Mouse (Mus musculus): ENCODE data around the gene Zfp710. TPM values are rescaled to one million over a fixed set of nuclear protein-coding genes. Genes with fewer than 3 reads are reported as not detected.
"Not testable (repeated sequence)": the region's sequence is repeated elsewhere in the genome, so short reads cannot be mapped to it uniquely, and the experiment has no call there.

Gene Zfp710
- polyA plus RNA-seq, 1 experiment from 2014 or later: 5.9 TPM

DNA sequence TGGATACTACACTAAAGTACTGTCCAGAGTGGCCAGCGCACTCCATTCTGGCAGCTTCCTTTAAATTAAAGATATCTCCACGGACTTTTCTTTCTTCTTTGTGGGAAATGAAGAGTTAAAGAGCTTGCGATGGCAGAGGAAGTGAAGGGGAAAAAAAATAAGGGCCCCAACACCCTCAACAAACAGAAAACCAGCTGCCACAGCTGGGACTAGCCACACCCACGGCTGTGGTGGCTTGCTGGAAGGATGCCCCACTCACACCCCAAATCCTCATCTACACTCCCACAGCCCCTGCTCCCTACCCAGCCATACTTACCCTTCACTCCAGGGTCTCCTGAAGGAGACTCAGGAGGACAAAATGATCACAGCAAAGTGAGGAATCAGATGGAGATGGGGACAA lies 98.5 kb downstream of the Zfp710 start:
- Histone ChIP-seq H3K27me3 (ENCODE audit: insufficient read depth, low read length) (no peaks in the 10 kb centered on the region), H3K9ac (replicated peaks) (no peak overlapping the region), H3K9me3 (ENCODE audit: low read length) (no peaks in the 10 kb centered on the region), H3K4me1 (ENCODE audit: insufficient read depth) (peaks cover 25% of the 10 kb centered on the region), H3K4me2 (ENCODE audit: low read depth, low read length) (no peak overlapping the region), H3K36me3 (replicated peaks; ENCODE audit: insufficient read depth, low read length) (no peaks in the 10 kb centered on the region), H3K27ac (ENCODE audit: low read depth) (no peak overlapping the region), H3K4me3 (ENCODE audit: low read depth, low read length) (no peak overlapping the region)
- WGBS (ENCODE audit: insufficient replicate concordance): 25% methylated on average over 4 of the region's 4 CpGs
- DNase-seq (no peak), ATAC-seq (no peak)
- TF ChIP-seq EP300 (IDR thresholded peaks at IDR 0.05; ENCODE audit: low read depth): no peak
- no peak for TF ChIP-seq CTCF (IDR thresholded peaks at IDR 0.05; ENCODE audit: low read depth)

DNA sequence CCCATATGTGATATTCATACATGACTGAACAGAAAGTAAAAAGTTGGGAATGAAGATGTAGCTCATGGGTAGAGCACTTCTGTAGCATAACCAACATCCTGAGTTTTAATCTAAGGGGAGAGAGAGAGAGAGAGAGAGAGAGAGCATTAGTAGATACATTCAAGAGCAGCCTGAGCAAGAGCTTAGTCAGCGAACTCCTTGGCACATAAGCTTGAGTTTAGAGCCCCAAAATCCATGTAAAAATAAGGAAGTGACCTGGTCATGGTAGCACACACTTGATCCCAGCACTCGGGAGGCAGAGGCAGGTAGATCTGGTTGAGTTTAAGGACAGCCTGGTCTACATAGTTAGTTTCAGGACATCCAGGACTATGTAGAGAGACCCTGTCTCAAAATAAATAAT lies 99.1 kb downstream of the Zfp710 start:
- TF ChIP-seq EP300 (IDR thresholded peaks at IDR 0.05; ENCODE audit: low read depth): no peak
- TF ChIP-seq CTCF (IDR thresholded peaks at IDR 0.05; ENCODE audit: low read depth): no peak
- no peak for DNase-seq
- whole genome bisulfite sequencing (ENCODE audit: insufficient replicate concordance): 52% methylated on average over 2 of the region's 2 CpGs

DNA sequence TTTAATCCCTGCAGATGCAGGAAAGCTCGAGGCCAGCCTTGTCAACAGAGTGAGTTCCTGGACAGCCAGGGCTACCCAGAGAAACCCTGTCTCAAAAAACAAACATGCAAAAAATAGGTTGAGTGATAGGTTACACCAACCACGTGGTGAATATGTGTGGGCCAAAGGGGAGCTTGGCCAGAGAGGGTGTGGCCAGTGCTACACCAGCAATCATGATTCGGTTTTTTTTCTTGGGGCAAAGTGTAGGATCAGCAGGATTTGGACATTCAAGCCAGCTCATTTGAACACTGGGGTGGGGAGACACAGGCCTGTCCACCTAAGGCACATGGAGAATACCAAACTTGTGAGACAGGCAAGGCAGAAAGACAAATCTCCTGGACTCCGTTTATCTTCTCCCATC lies 104.7 kb downstream of the Zfp710 start:
- DNase-seq (no peak), ATAC-seq (peak; percentile 75)
- no peaks in the 10 kb centered on the region for H3K36me3 ChIP-seq (replicated peaks; ENCODE audit: insufficient read depth, low read length)
- TF ChIP-seq EP300 (IDR thresholded peaks at IDR 0.05; ENCODE audit: low read depth): peak; percentile 47; the same call in 1 of the 2 replicates
- no peak for TF ChIP-seq CTCF (IDR thresholded peaks at IDR 0.05; ENCODE audit: low read depth)
- no peak overlapping the region for H3K9ac ChIP-seq (replicated peaks)
- no peaks in the 10 kb centered on the region for H3K27me3 ChIP-seq (ENCODE audit: insufficient read depth, low read length)
- H3K4me3 ChIP-seq (ENCODE audit: low read depth, low read length): no peak overlapping the region
- 46% methylated on average over 4 of the region's 4 CpGs for WGBS (ENCODE audit: insufficient replicate concordance)
- H3K9me3 ChIP-seq (ENCODE audit: low read length): no peaks in the 10 kb centered on the region
- H3K4me2 ChIP-seq (ENCODE audit: low read depth, low read length): no peak overlapping the region
- H3K4me1 ChIP-seq (ENCODE audit: insufficient read depth): peaks cover 15% of the 10 kb centered on the region
- peak overlapping the region; percentile 90 for H3K27ac ChIP-seq (ENCODE audit: low read depth)

More for the DNA sequence above, 99.1 kb downstream of the Zfp710 start:
- no peak overlapping the region for H3K27ac ChIP-seq (ENCODE audit: low read depth)
- no peak overlapping the region for H3K4me3 ChIP-seq (ENCODE audit: low read depth, low read length)
- H3K4me2 ChIP-seq (ENCODE audit: low read depth, low read length): no peak overlapping the region
- no peak overlapping the region for H3K9ac ChIP-seq (replicated peaks)
- peaks cover 24% of the 10 kb centered on the region for H3K4me1 ChIP-seq (ENCODE audit: insufficient read depth)
- H3K27me3 ChIP-seq (ENCODE audit: insufficient read depth, low read length): no peaks in the 10 kb centered on the region
- H3K36me3 ChIP-seq (replicated peaks; ENCODE audit: insufficient read depth, low read length): no peaks in the 10 kb centered on the region
- ATAC-seq: no peak
- H3K9me3 ChIP-seq (ENCODE audit: low read length): no peaks in the 10 kb centered on the region

DNA sequence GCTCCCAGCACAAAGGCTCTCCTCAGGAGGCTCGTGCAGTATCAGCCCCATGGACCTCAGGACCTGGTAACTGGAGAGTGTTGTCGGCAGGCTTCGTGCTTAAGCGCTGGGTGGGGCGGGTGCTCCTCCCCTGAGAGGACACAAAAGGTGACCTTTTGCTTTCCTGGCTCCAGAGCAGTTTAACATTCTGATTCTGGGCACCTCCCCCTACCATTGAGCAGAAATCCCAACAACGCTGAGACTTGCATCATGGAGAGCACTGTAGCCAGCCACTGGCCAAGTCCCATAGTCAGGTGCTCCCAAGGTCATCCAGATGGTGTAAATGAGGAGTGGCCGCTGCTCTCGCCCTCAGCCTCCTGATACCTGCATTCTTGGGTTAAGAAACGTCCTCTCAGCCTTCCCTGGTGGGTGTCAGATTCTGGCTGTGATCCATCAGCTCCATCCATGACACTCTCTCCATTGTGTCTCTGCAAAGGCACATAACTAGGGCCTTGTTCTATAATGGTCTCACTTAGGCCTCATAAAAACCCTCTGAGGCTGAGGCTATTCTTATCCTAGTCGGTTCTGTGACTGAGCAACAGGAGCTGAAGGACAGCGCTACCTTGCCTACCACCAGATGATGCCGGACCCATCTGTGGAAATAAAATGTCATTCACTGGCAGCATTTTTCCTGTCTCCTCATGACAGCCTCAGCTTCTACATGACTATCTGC lies 105.9 kb downstream of the Zfp710 start:
- Histone ChIP-seq H3K27ac (ENCODE audit: low read depth) (peak overlapping the region; percentile 90), H3K4me1 (ENCODE audit: insufficient read depth) (peaks cover 24% of the 10 kb centered on the region), H3K36me3 (replicated peaks; ENCODE audit: insufficient read depth, low read length) (no peaks in the 10 kb centered on the region), H3K27me3 (ENCODE audit: insufficient read depth, low read length) (no peaks in the 10 kb centered on the region), H3K9me3 (ENCODE audit: low read length) (no peaks in the 10 kb centered on the region), H3K9ac (replicated peaks) (no peak overlapping the region), H3K4me3 (ENCODE audit: low read depth, low read length) (no peak overlapping the region), H3K4me2 (ENCODE audit: low read depth, low read length) (no peak overlapping the region)
- WGBS (ENCODE audit: insufficient replicate concordance): 65% methylated on average over 12 of the region's 12 CpGs
- DNase-seq: peak; percentile 63
- peak; percentile 85 for ATAC-seq
- no peak for TF ChIP-seq CTCF (IDR thresholded peaks at IDR 0.05; ENCODE audit: low read depth)
- TF ChIP-seq EP300 (IDR thresholded peaks at IDR 0.05; ENCODE audit: low read depth): no peak

DNA sequence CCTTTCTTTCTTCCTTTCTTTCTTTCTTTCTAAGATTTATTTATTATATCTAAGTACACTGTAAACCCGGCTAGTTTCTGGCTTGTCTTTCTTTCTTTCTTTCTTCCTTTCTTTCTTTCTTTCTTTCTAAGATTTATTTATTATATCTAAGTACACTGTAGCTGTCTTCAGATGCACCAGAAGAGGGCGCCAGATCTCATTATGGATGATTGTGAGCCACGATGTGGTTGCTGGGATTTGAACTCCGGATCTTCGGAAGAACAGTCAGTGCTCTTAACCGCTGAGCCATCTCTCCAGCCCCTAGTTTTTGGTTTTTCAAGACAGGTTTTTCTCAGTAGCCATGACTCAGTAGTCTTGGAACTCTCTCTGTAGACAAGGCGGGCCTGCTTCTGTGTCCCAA lies 106.7 kb downstream of the Zfp710 start:
- WGBS (ENCODE audit: insufficient replicate concordance): 60% methylated on average over 7 of the region's 7 CpGs
- TF ChIP-seq CTCF (IDR thresholded peaks at IDR 0.05; ENCODE audit: low read depth): peak; percentile 59
- not testable (repeated sequence) for ATAC-seq

DNA sequence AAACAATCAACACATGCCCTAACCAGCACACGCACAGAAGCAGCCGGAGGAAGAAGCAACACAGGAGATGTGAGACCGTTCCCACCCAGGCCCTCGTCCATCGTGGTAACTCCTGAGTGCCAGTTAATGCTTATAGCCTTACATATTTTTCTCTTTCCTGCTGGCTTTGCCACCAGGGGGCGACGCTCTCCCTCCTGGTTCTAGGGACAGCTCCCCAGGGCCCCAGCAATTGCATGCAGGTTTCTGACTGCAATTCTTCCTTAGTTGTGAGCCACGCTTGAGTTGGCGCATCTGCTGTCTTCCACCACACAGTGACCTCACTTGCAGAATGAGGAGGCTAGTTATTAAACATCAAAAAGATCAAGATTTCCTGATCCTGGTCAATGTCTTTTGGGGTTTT lies 107.9 kb downstream of the Zfp710 start:
- Histone ChIP-seq H3K4me1 (ENCODE audit: insufficient read depth) (peaks cover 24% of the 10 kb centered on the region), H3K27me3 (ENCODE audit: insufficient read depth, low read length) (no peaks in the 10 kb centered on the region), H3K4me2 (ENCODE audit: low read depth, low read length) (no peak overlapping the region), H3K4me3 (ENCODE audit: low read depth, low read length) (no peak overlapping the region), H3K27ac (ENCODE audit: low read depth) (no peak overlapping the region), H3K36me3 (replicated peaks; ENCODE audit: insufficient read depth, low read length) (no peaks in the 10 kb centered on the region), H3K9ac (replicated peaks) (no peak overlapping the region), H3K9me3 (ENCODE audit: low read length) (peaks cover 13% of the 10 kb centered on the region)
- WGBS (ENCODE audit: insufficient replicate concordance): 27% methylated on average over 9 of the region's 9 CpGs
- no peak for TF ChIP-seq EP300 (IDR thresholded peaks at IDR 0.05; ENCODE audit: low read depth)
- TF ChIP-seq CTCF (IDR thresholded peaks at IDR 0.05; ENCODE audit: low read depth): peak; percentile 89
- ATAC-seq: no peak
- peak; percentile 82 for DNase-seq

More for the DNA sequence above, 106.7 kb downstream of the Zfp710 start:
- Histone ChIP-seq H3K27ac (ENCODE audit: low read depth) (peak overlapping the region; percentile 62; the same call in 1 of the 2 replicates), H3K4me1 (ENCODE audit: insufficient read depth) (peaks cover 24% of the 10 kb centered on the region)
- not testable (repeated sequence) for H3K9me3 ChIP-seq (ENCODE audit: low read length); H3K4me3 ChIP-seq (ENCODE audit: low read depth, low read length); DNase-seq; H3K27me3 ChIP-seq (ENCODE audit: insufficient read depth, low read length); H3K36me3 ChIP-seq (replicated peaks; ENCODE audit: insufficient read depth, low read length); H3K4me2 ChIP-seq (ENCODE audit: low read depth, low read length); H3K9ac ChIP-seq (replicated peaks)

Data from liver, postnatal 0 days (tissue).